Mouse (Mus musculus): ENCODE results near the gene Mlst8.

- TF ChIP-seq GATA1 (IDR thresholded peaks at IDR 0.05; ENCODE audit: low read length): no peak
- no peak for TF ChIP-seq TAL1 (IDR thresholded peaks at IDR 0.05; ENCODE audit: low read length)
Observed at GRCm38 (mm10) chr17:24426471-24427169, 52.3 kb downstream of the Mlst8 start, which contains the start of gene Eci1.

Measured in erythroblast, embryonic 14.5 days (primary cell).